Mouse (Mus musculus): ENCODE measurements around the gene Trpm3. TPM values are rescaled to one million over a fixed set of nuclear protein-coding genes. Genes with fewer than 3 reads are reported as not detected.

Gene Trpm3
- polyA plus RNA-seq, 1 experiment, result 53.1 TPM

GRCm38 (mm10) chr19:22803396-22803795 is 664.5 kb downstream of the Trpm3 start:
- Histone ChIP-seq H3K27ac (ENCODE audit: insufficient read depth, low read length) (peak overlapping the region; percentile 92; the same call in 1 of the 2 replicates), H3K27me3 (ENCODE audit: control insufficient read depth, insufficient read depth, low read length) (no peaks in the 10 kb centered on the region), H3K4me3 (replicated peaks; ENCODE audit: insufficient read depth, low read depth, low read length) (no peak overlapping the region), H3K4me1 (ENCODE audit: control insufficient read depth, insufficient read depth, low read length) (peaks cover 21% of the 10 kb centered on the region)
- peak in 1 of 2 experiments; percentile 70 for DNase-seq
- TF ChIP-seq CTCF (IDR thresholded peaks at IDR 0.05; ENCODE audit: borderline replicate concordance, insufficient read depth, low read depth, low read length), result no peak
- TF ChIP-seq POLR2A (IDR thresholded peaks at IDR 0.05; ENCODE audit: borderline replicate concordance, insufficient read depth, low read length), result no peak

- no peaks in the 10 kb centered on the region for H3K27me3 ChIP-seq (ENCODE audit: control insufficient read depth, insufficient read depth, low read length)
- peak in 1 of 2 experiments; percentile 93 for DNase-seq
- TF ChIP-seq POLR2A (IDR thresholded peaks at IDR 0.05; ENCODE audit: borderline replicate concordance, insufficient read depth, low read length), result no peak
- WGBS, result 17% methylated on average over 2 of the region's 2 CpGs
- H3K27ac ChIP-seq (ENCODE audit: insufficient read depth, low read length), result peak overlapping the region; percentile 81; the same call in 1 of the 2 replicates
- peaks cover 21% of the 10 kb centered on the region for H3K4me1 ChIP-seq (ENCODE audit: control insufficient read depth, insufficient read depth, low read length)
- H3K4me3 ChIP-seq (replicated peaks; ENCODE audit: insufficient read depth, low read depth, low read length), result no peak overlapping the region
Observed at GRCm38 (mm10) chr19:22804311-22804710, 665.5 kb downstream of the Trpm3 start.

GRCm38 (mm10) chr19:22810247-22810646 is 671.4 kb downstream of the Trpm3 start:
- Histone ChIP-seq H3K27ac (ENCODE audit: insufficient read depth, low read length) (no peak overlapping the region), H3K4me3 (replicated peaks; ENCODE audit: insufficient read depth, low read depth, low read length) (no peak overlapping the region), H3K4me1 (ENCODE audit: control insufficient read depth, insufficient read depth, low read length) (no peaks in the 10 kb centered on the region; the same call in 1 of the 2 replicates), H3K27me3 (ENCODE audit: control insufficient read depth, insufficient read depth, low read length) (no peaks in the 10 kb centered on the region)
- TF ChIP-seq POLR2A (IDR thresholded peaks at IDR 0.05; ENCODE audit: borderline replicate concordance, insufficient read depth, low read length) (no peak), CTCF (IDR thresholded peaks at IDR 0.05; ENCODE audit: borderline replicate concordance, insufficient read depth, low read depth, low read length) (no peak)
- DNase-seq, result no peak
- WGBS, result 74% methylated on average over 3 of the region's 3 CpGs

- 74% methylated on average over 8 of the region's 8 CpGs for WGBS
- H3K27ac ChIP-seq (ENCODE audit: insufficient read depth, low read length), result no peak overlapping the region
- H3K27me3 ChIP-seq (ENCODE audit: control insufficient read depth, insufficient read depth, low read length), result no peaks in the 10 kb centered on the region
- no peak overlapping the region for H3K4me3 ChIP-seq (replicated peaks; ENCODE audit: insufficient read depth, low read depth, low read length)
- DNase-seq, result no peak
- TF ChIP-seq POLR2A (IDR thresholded peaks at IDR 0.05; ENCODE audit: borderline replicate concordance, insufficient read depth, low read length) (no peak), CTCF (IDR thresholded peaks at IDR 0.05; ENCODE audit: borderline replicate concordance, insufficient read depth, low read depth, low read length) (no peak)
- peaks cover 5% of the 10 kb centered on the region; the same call in 1 of the 2 replicates for H3K4me1 ChIP-seq (ENCODE audit: control insufficient read depth, insufficient read depth, low read length)
Observed at GRCm38 (mm10) chr19:22821741-22822140, 682.9 kb downstream of the Trpm3 start.

GRCm38 (mm10) chr19:22823491-22823981 is 684.7 kb downstream of the Trpm3 start:
- Histone ChIP-seq H3K4me3 (replicated peaks; ENCODE audit: insufficient read depth, low read depth, low read length) (no peak overlapping the region), H3K27ac (ENCODE audit: insufficient read depth, low read length) (no peak overlapping the region), H3K4me1 (ENCODE audit: control insufficient read depth, insufficient read depth, low read length) (peaks cover 7% of the 10 kb centered on the region; the same call in 1 of the 2 replicates), H3K27me3 (ENCODE audit: control insufficient read depth, insufficient read depth, low read length) (no peaks in the 10 kb centered on the region)
- no peak for DNase-seq
- no peak for TF ChIP-seq POLR2A (IDR thresholded peaks at IDR 0.05; ENCODE audit: borderline replicate concordance, insufficient read depth, low read length)
- no peak for TF ChIP-seq CTCF (IDR thresholded peaks at IDR 0.05; ENCODE audit: borderline replicate concordance, insufficient read depth, low read depth, low read length)
- 62% methylated on average over 9 of the region's 9 CpGs for WGBS

GRCm38 (mm10) chr19:22825812-22826211 is 687.0 kb downstream of the Trpm3 start:
- DNase-seq, result no peak
- TF ChIP-seq CTCF (IDR thresholded peaks at IDR 0.05; ENCODE audit: borderline replicate concordance, insufficient read depth, low read depth, low read length) (no peak), POLR2A (IDR thresholded peaks at IDR 0.05; ENCODE audit: borderline replicate concordance, insufficient read depth, low read length) (no peak)
- H3K4me1 ChIP-seq (ENCODE audit: control insufficient read depth, insufficient read depth, low read length), result peaks cover 3% of the 10 kb centered on the region; the same call in 1 of the 2 replicates
- H3K4me3 ChIP-seq (replicated peaks; ENCODE audit: insufficient read depth, low read depth, low read length), result no peak overlapping the region
- H3K27me3 ChIP-seq (ENCODE audit: control insufficient read depth, insufficient read depth, low read length), result no peaks in the 10 kb centered on the region
- WGBS, result 76% methylated on average over 1 of the region's 1 CpGs
- H3K27ac ChIP-seq (ENCODE audit: insufficient read depth, low read length), result no peak overlapping the region

GRCm38 (mm10) chr19:22828198-22828742 is 689.4 kb downstream of the Trpm3 start:
- peaks cover 3% of the 10 kb centered on the region; the same call in 1 of the 2 replicates for H3K4me1 ChIP-seq (ENCODE audit: control insufficient read depth, insufficient read depth, low read length)
- no peak for TF ChIP-seq CTCF (IDR thresholded peaks at IDR 0.05; ENCODE audit: borderline replicate concordance, insufficient read depth, low read depth, low read length)
- no peak for TF ChIP-seq POLR2A (IDR thresholded peaks at IDR 0.05; ENCODE audit: borderline replicate concordance, insufficient read depth, low read length)
- no peaks in the 10 kb centered on the region for H3K27me3 ChIP-seq (ENCODE audit: control insufficient read depth, insufficient read depth, low read length)
- H3K27ac ChIP-seq (ENCODE audit: insufficient read depth, low read length), result no peak overlapping the region; the same call in 1 of the 2 replicates
- 47% methylated on average over 2 of the region's 2 CpGs for WGBS
- DNase-seq, result peak in 1 of 2 experiments; percentile 48
- H3K4me3 ChIP-seq (replicated peaks; ENCODE audit: insufficient read depth, low read depth, low read length), result no peak overlapping the region

Measured in cerebellum, adult 2 months (tissue).